Mouse (Mus musculus) lung, postnatal 4 days (tissue): Measurements from ENCODE around the gene Cd99l2.
"Not testable (repeated sequence)": the region's sequence is repeated elsewhere in the genome, so short reads cannot be mapped to it uniquely, and the experiment has no call there.

Source experiments
- DNase-seq, 2 experiments: peaks; one replicate each; pipeline ENCODE4 v3.0.0; 2021

Cd99l2 gene

DNA sequence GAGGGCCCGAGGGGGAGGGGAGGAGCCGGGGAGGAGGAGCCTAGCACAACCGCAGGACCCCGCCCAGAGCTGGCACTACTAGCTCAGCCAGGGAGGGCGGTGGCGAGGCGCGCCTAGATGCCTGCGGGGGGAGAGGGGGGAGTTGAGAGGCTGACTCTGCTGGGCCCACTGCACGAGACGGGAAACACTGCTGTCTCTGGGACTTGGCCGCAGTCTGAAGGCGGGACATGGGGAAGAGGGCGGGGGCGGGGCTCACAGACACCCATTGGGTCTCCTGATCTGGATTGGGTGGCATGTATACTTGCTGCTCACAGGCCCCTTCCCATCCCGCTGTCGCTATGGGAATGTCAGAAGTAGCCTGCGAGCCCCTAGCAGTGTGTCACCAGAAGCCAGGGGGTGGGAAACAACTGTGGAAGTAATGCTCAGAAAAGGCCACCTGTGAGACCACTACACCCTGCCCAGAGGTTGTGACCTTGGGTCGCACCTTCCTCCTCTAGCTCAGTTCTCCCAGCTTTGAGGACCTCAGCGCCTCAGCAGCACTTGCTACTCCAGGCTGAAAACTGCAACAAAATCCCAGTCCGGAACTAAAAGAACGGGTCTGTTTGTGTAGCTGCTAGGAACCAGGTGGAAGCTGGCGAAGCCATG, at the start of gene Cd99l2:
TSS of gene Cd99l2 (minus strand) at position 216 of the 645 bp plus-strand sequence.
- DNase-seq, result peak; percentile 89 to 95

DNA sequence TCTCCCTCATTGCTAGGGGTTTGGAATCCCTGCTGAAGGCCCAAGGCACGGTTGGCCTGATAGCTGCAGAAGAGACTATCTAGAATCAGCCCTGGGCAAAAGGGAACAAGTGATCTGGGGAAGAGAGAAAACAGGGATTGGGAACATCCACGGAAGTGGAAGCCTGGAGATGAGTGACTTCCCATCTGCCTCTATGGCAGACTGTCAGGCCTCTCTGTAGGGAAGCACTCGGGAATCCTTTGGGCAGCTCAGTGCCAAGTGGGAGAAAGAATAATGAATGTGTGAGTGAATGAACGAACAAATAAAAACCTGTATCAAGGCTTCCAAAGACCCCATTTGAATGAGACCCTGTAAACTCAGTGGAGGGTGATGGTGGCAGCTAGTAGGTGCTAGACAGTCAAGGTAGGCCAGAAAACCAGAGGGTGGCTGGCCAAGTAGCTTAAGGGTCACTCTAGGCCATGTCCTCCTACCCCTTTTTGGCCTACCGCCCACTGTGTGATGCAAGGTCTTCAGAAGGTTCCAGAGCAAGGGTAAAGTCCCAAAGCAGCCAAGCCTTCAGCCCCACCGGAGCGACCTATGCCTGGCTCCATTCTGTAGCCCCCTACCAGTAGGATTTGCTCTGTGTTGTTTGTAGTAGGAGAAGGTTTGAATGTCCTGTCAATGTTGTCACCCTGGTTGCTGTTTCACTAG, 48.3 kb upstream of the Cd99l2 start:
- DNase-seq, result peak; percentile 23 to 37

GRCm38 (mm10) chrX:71537791-71538190, 45.1 kb upstream of the Cd99l2 start:
- DNase-seq, result no peak

DNA sequence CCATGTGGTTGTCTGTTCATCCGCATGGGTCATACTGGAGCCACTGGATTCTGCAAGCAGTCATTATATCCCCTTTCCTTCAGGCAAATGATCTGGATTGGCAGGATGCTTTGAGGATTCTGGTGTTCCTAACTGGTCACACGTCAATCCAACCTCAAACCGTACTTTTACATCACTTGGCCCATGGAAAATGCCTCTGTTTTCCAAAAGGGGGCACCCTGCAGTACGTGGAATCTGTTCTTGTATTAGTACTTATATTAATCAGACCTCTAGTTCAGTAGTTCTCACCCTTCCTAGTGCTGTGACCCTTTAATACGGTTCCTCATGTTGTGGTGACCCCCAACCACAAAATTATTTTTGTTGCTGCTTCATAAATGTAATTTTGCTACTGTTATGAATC, 41.5 kb upstream of the Cd99l2 start:
- DNase-seq, result no peak

GRCm38 (mm10) chrX:71532635-71533034, 40.0 kb upstream of the Cd99l2 start:
- DNase-seq, result no peak

GRCm38 (mm10) chrX:71528646-71529045, 36.0 kb upstream of the Cd99l2 start:
- no peak for DNase-seq

DNA sequence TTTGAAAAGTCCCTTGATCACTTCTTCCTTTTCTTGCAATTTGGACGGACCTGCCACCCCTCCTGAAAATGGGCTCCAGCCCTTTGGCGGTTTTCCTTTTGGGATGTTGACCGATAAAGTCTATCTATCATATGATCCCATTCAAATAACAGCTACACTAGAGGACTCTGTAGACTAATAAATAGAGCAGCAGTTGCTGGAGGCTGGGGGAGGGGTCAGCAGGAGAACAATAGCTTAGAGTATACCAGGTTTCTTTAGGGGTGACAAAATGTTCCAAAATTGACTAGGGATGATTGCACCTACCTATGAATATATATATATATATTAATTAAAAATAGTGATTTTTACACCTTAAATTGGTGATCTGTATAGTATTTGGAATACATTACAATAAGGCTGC, 35.5 kb upstream of the Cd99l2 start:
- no peak for DNase-seq

- DNase-seq, result no peak
Observed at GRCm38 (mm10) chrX:71527461-71527860, 34.8 kb upstream of the Cd99l2 start.

DNA sequence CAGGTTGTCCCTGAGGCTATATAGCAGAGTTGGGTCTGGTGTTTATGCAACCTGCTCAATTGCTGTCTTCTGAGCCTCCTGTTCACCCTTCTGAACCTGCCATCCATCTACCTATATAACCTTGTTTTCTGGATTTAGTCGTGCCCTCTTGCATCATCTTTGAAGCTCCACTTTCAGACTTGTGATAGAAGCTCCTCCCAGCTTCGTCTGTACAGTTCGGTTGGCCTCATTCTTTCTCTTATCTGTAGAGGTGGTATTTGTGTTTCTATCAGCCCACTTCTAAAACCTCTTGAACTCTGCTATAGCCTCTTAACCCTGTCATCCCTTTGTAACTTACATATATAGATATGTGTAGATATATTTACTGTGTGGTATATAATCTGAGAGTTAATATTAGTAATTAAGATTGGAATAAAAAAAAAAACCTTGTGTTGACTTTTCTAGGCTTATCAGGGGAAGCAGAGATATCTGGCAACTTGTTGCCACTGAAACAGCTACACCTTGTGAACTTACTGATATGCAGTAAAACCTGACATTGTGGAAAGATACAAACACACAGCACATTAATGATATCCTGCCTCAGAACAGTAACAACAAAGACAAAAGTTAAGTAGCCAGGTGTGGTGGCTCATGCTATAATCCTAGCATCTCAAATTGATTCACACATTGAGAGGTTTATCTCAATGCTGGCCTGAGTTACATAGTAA, 33.1 kb upstream of the Cd99l2 start:
- no peak for DNase-seq

DNA sequence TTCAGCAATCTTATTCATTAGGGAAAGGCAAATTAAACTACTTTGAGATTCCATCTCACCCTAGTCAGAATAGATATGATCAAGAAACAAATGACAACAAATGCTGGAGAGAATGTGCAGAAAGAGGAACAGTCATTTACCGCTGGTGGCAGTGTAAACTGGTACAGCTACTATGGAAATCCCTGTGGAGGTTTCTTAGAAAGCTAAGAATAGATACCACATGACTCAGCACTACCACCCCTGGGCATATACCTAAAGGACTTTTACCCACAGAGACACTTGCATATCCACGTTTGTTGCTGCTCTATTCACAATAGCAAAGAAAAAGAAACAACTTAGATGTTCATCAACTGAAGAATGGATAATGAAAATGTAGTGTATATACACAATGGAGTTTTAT, 31.7 kb upstream of the Cd99l2 start:
- DNase-seq, result no peak

GRCm38 (mm10) chrX:71522889-71523288, 30.2 kb upstream of the Cd99l2 start:
- DNase-seq, result no peak

DNA sequence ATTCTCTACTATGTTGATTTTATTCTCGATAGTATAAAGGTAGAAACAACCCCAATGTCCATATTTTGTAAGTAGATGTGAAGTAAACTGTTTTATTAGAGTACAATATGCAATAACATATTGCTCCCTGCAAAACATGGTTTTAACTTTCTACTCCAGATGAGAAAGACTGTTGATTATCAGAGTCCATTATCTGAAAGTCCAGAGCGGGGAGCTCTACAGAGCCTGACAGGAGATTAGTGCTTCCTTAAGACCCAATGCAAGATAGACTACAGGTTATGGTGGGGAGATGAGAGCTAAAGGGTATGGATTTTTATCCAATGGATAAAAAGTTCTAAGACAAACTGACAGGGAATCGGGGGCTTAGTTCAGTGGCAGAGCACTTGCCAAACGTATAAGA, 26.6 kb upstream of the Cd99l2 start:
- DNase-seq, result no peak

- not testable (repeated sequence) for DNase-seq
Observed at GRCm38 (mm10) chrX:71506591-71506990, 13.9 kb upstream of the Cd99l2 start.

- peak; percentile 43 to 56 for DNase-seq
Observed at GRCm38 (mm10) chrX:71493279-71493656, 619 bp upstream of the Cd99l2 start.

GRCm38 (mm10) chrX:71491931-71492633, 567 bp downstream of the Cd99l2 start:
- no peak for DNase-seq

GRCm38 (mm10) chrX:71489353-71489752, 3.3 kb downstream of the Cd99l2 start:
- no peak for DNase-seq

- no peak for DNase-seq
Observed at GRCm38 (mm10) chrX:71482244-71482643, 10.4 kb downstream of the Cd99l2 start.

GRCm38 (mm10) chrX:71475992-71476391, 16.7 kb downstream of the Cd99l2 start:
- no peak for DNase-seq

DNA sequence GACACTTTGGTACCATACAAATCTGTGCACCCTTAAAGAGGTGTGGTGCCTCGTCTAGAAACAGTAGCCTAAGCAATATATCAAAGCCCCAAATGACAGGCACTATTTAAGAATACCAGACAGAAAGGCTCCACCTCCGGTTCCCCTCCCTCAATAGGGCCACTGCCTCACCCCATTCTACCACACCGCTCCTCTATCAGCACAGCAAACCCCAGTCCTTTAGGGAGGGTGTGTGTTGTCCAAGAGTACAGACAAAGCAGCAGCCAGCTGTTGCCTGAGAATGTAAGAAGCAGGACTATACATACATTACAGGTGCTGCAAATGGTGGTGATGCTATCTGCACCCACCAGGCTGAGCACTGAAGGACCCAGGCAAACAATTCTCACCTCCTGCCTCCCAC, 17.2 kb downstream of the Cd99l2 start:
- DNase-seq, result no peak

DNA sequence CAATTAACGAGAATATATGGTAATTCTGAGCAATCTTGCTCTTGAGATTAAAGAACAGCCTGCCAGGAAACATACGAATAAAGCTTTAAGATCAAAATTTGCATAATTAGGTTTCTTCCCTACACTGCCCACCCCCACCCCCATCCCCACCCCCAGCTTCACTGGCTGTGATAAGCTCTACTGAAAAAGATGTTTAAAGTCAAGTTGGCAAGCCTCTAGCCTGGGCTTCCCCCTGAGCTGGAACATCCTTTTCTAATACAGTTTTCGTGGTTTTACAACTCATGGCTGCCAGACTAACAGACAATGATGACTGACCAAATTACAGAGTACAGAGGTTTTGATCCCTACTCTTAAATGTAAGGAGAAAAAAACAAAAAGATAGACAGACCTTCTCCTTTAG, 17.6 kb downstream of the Cd99l2 start:
- no peak for DNase-seq

GRCm38 (mm10) chrX:71474296-71474956, 18.2 kb downstream of the Cd99l2 start:
- DNase-seq, result no peak

DNA sequence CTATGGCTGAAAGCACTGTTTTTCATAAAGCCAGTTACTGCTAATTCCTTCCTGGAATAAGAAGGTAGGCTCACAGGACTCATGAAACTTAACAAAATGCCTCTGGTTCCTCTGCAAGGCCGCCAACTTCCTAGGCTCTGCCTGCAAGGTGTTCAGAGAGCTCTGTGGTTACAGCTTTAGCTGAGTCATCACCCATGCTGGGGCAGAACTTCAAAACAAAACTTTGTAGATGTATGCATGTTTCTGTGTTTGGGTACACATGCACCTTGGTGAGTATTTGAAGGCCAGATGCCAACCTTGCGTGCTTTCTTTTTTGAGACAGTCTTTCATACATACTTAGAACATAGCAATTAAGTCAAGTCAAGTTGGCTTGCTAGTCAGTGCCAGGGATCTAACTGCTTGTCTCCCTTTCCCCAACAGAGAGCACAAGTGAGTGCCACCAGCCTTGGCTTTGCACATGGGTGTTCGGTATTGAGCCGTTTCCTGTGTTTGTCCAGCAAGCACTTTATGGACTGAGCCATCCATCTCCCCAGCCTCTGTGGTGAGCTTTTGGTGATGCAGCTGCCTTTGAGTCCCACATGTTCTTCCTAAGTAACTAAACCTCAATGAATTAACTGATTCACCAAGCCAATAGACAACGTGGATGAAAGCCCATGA, 23.9 kb downstream of the Cd99l2 start:
- no peak for DNase-seq
